Mouse (Mus musculus): ENCODE data around the gene Cryaa.

DNA sequence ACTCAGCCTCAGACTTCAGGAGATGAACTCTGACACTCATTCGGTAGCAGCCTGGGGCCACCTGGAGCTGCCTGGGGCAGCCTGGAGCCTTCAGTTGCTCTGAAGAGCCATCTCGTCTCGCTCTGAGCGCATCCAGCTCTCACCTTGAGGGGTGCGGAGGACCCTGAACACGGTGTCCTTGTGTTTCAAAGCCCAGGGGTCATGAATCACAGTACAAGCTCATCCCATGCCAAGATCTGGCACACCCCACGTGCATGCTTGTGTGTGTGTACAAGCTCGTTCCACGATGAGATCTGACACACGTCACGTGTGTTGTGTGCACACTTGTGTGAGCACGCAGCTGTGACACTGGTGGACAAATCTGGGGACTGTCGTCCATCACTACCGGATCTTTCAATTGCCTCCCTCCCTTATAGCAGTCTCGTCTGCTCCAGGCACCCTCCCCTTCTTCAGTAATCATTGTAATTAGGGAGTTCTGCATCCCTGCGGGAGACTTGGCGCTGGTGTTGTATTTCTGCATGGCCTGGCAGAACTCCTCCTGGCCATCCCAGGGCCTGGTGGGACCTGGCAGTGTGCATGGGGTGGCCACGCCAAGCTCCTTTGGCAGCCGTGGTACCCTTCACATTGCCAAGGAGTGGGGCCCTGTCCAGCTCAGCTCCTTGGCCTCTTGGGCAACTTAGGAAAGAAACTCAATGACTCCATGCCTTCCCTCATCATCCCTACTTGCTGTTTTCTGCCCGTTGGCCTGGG is 27.8 kb downstream of the Cryaa start:
- TF ChIP-seq POLR2A (IDR thresholded peaks at IDR 0.05; ENCODE audit: insufficient read depth, low read depth, low read length) (no peak), CTCF (IDR thresholded peaks at IDR 0.05; ENCODE audit: insufficient read depth, low read depth, low read length) (no peak)

Measured in olfactory bulb, adult 2 months (tissue).